Mouse (Mus musculus) MEL (cell line): ENCODE data around the gene Polr2m. TPM values are rescaled to one million over a fixed set of nuclear protein-coding genes. Genes with fewer than 3 reads are reported as not detected.

Experiments used
- DNase-seq: peaks from one replicate; pipeline ENCODE4 v3.0.0; 2011; ENCODE audit warnings: low read depth, low spot score
- H3K27ac ChIP-seq: 2 replicates; pipeline ENCODE4 v1.5.1; 2012; ENCODE audit warnings: low read depth, mild to moderate bottlenecking, control low read depth, low read length, moderate library complexity; ENCODE audit not compliant: control insufficient read depth
- H3K27me3 ChIP-seq, 2 experiments: fragments of 150-350 bp in 1 of 2; sonication (generic) in 1 of 2; 2 replicates each; pipeline ENCODE4 v1.6.1; 2012; ENCODE audit warnings: low read length in 2 of 2, mild to moderate bottlenecking in 2 of 2, improper control_type of control experiment in 1 of 2, moderate library complexity in 1 of 2; ENCODE audit not compliant: insufficient read depth in 2 of 2, control insufficient read depth in 1 of 2
- H3K36me3 ChIP-seq, 2 experiments: 2 replicates each; pipeline ENCODE4 v1.6.1; 2012 to 2014; ENCODE audit warnings: low read length in 2 of 2, improper control_type of control experiment in 1 of 2, inconsistent platforms in 1 of 2, mild to moderate bottlenecking in 1 of 2; ENCODE audit not compliant: insufficient read depth in 2 of 2, control insufficient read depth in 1 of 2
- H3K4me1 ChIP-seq, 2 experiments: fragments of 150-350 bp in 1 of 2; sonication (generic) in 1 of 2; 2 replicates each; pipeline ENCODE4 v1.6.1; 2012; ENCODE audit warnings: low read length in 2 of 2, improper control_type of control experiment in 1 of 2, mild to moderate bottlenecking in 1 of 2; ENCODE audit not compliant: insufficient read depth in 2 of 2, control insufficient read depth in 1 of 2
- H3K4me3 ChIP-seq, 2 experiments: fragments of 150-350 bp in 1 of 2; sonication (generic) in 1 of 2; 2 replicates each; pipeline ENCODE4 v1.5.1; 2012; ENCODE audit warnings: low read depth in 2 of 2, low read length in 2 of 2, mild to moderate bottlenecking in 2 of 2, moderate library complexity in 2 of 2, control low read depth in 1 of 2, improper control_type of control experiment in 1 of 2; ENCODE audit not compliant: control insufficient read depth in 1 of 2, insufficient read depth in 1 of 2
- H3K79me2 ChIP-seq: 2 replicates; pipeline ENCODE4 v1.6.1; 2012; ENCODE audit warnings: mild to moderate bottlenecking, low read length, moderate library complexity; ENCODE audit not compliant: control insufficient read depth, poor library complexity, insufficient read depth
- H3K9ac ChIP-seq: 2 replicates; pipeline ENCODE4 v1.6.1; 2012; ENCODE audit warnings: low read depth, mild to moderate bottlenecking, control low read depth, low read length, moderate library complexity; ENCODE audit not compliant: control insufficient read depth, poor library complexity, severe bottlenecking
- H3K9me3 ChIP-seq: fragments of 150-350 bp; sonication (generic); replicated peaks from 2 replicates; pipeline ENCODE4 v1.6.1; 2012; ENCODE audit warnings: mild to moderate bottlenecking, low read length, improper control_type of control experiment, moderate library complexity; ENCODE audit not compliant: insufficient read depth
- BHLHE40 ChIP-seq: IDR thresholded peaks from 2 replicates; pipeline ENCODE4 v1.6.1; 2012; ENCODE audit warnings: low read depth, mild to moderate bottlenecking, inconsistent platforms, low read length, improper control_type of control experiment, borderline replicate concordance
- E2F4 ChIP-seq: IDR thresholded peaks from 2 replicates; pipeline ENCODE4 v1.6.1; 2011; ENCODE audit warnings: low read depth, low read length, improper control_type of control experiment, borderline replicate concordance
- ELF1 ChIP-seq: IDR thresholded peaks from 2 replicates; pipeline ENCODE4 v1.6.1; 2014; ENCODE audit warnings: low read depth, mild to moderate bottlenecking, inconsistent platforms, low read length, improper control_type of control experiment, moderate library complexity
- ETS1 ChIP-seq: IDR thresholded peaks from 2 replicates; pipeline ENCODE4 v1.6.1; 2012; ENCODE audit warnings: low read depth, mild to moderate bottlenecking, inconsistent platforms, low read length, improper control_type of control experiment, moderate library complexity
- GABPA ChIP-seq: IDR thresholded peaks from 2 replicates; pipeline ENCODE4 v1.6.1; 2012; ENCODE audit warnings: low read depth, mild to moderate bottlenecking, inconsistent platforms, low read length, improper control_type of control experiment, moderate library complexity
- HCFC1 ChIP-seq: IDR thresholded peaks from 2 replicates; pipeline ENCODE4 v1.6.1; 2012; ENCODE audit warnings: low read depth, mild to moderate bottlenecking, inconsistent platforms, low read length, improper control_type of control experiment, moderate library complexity
- KAT2A ChIP-seq: conservative IDR thresholded peaks from 2 replicates; pipeline ENCODE4 v1.6.1; 2012; ENCODE audit warnings: low read depth, low read length, improper control_type of control experiment, inconsistent platforms
- MAX ChIP-seq: IDR thresholded peaks from 2 replicates; pipeline ENCODE4 v1.6.1; 2011; ENCODE audit warnings: low read length, improper control_type of control experiment
- MXI1 ChIP-seq: IDR thresholded peaks from 2 replicates; pipeline ENCODE4 v1.6.1; 2011; ENCODE audit warnings: mild to moderate bottlenecking, low read depth, low read length, improper control_type of control experiment
- MYC ChIP-seq: IDR thresholded peaks from 2 replicates; pipeline ENCODE4 v1.6.1; 2011; ENCODE audit warnings: low read depth, mild to moderate bottlenecking, low read length, improper control_type of control experiment, moderate library complexity
- NELFE ChIP-seq: IDR thresholded peaks from 2 replicates; pipeline ENCODE4 v1.6.1; 2011; ENCODE audit warnings: low read depth, low read length, improper control_type of control experiment
- NRF1 ChIP-seq: IDR thresholded peaks from 2 replicates; pipeline ENCODE4 v1.6.1; 2014; ENCODE audit warnings: low read depth, mild to moderate bottlenecking, inconsistent platforms, low read length, improper control_type of control experiment, moderate library complexity; ENCODE audit not compliant: poor library complexity, insufficient read depth, severe bottlenecking
- POLR2A ChIP-seq, 2 experiments: IDR thresholded peaks; 2 replicates each; pipeline ENCODE4 v1.6.1; 2011 to 2012; ENCODE audit warnings: low read length in 2 of 2, mild to moderate bottlenecking in 2 of 2, control low read depth in 1 of 2, improper control_type of control experiment in 1 of 2, low read depth in 1 of 2, moderate library complexity in 1 of 2; ENCODE audit not compliant: control insufficient read depth in 1 of 2, insufficient read depth in 1 of 2, poor library complexity in 1 of 2
- POLR2AphosphoS2 ChIP-seq: IDR thresholded peaks from 2 replicates; pipeline ENCODE4 v1.6.1; 2011; ENCODE audit warnings: low read length, improper control_type of control experiment
- RAD21 ChIP-seq: IDR thresholded peaks from 2 replicates; pipeline ENCODE4 v1.6.1; 2011; ENCODE audit warnings: mild to moderate bottlenecking, low read depth, low read length, improper control_type of control experiment
- RCOR1 ChIP-seq: IDR thresholded peaks from 2 replicates; pipeline ENCODE4 v1.6.1; 2012; ENCODE audit warnings: low read depth, mild to moderate bottlenecking, inconsistent platforms, low read length, improper control_type of control experiment
- SIN3A ChIP-seq: IDR thresholded peaks from 2 replicates; pipeline ENCODE4 v1.6.1; 2012; ENCODE audit warnings: low read length, improper control_type of control experiment, inconsistent platforms
- SMC3 ChIP-seq: IDR thresholded peaks from 2 replicates; pipeline ENCODE4 v1.6.1; 2011; ENCODE audit warnings: low read depth, low read length, improper control_type of control experiment
- TBP ChIP-seq: IDR thresholded peaks from 2 replicates; pipeline ENCODE4 v1.8.0; 2011; ENCODE audit warnings: low read depth, low read length, improper control_type of control experiment
- TCF12 ChIP-seq: IDR thresholded peaks from 2 replicates; pipeline ENCODE4 v1.6.1; 2014; ENCODE audit warnings: low read depth, mild to moderate bottlenecking, inconsistent platforms, low read length, improper control_type of control experiment, moderate library complexity
- UBTF ChIP-seq: IDR thresholded peaks from 2 replicates; pipeline ENCODE4 v1.6.1; 2012; ENCODE audit warnings: low read depth, mild to moderate bottlenecking, inconsistent platforms, low read length, improper control_type of control experiment, moderate library complexity, borderline replicate concordance; ENCODE audit not compliant: insufficient read depth
- ZMIZ1 ChIP-seq: IDR thresholded peaks from 2 replicates; pipeline ENCODE4 v1.6.1; 2012; ENCODE audit warnings: low read depth, mild to moderate bottlenecking, inconsistent platforms, low read length, improper control_type of control experiment, moderate library complexity
- polyA plus RNA-seq, 2 experiments: library from polyadenylated mRNA; stranded (reverse) in 1 of 2; unstranded in 1 of 2; fragments of >175 nt in 1 of 2; fragments of >200 nt in 1 of 2; gene quantifications; 2 replicates each; pipeline versions ENCODE4 v1.2.1 to v1.2.4; 2012; ENCODE audit warnings: low replicate concordance in 2 of 2, low read depth in 1 of 2; ENCODE audit not compliant: insufficient read length in 2 of 2, insufficient read depth in 1 of 2, missing spikeins in 1 of 2
- total RNA-seq: library from RNA; depleted of rRNA; stranded (reverse); fragments of 300-350 nt; gene quantifications from 2 replicates; pipeline ENCODE4 v1.2.3, GENCODE M21; 2012; rRNA removed

Gene Polr2m
- 146 and 155 TPM in 2 replicates for total RNA-seq
- polyA plus RNA-seq = 100 to 1,000 TPM; 217 to 624 TPM

DNA sequence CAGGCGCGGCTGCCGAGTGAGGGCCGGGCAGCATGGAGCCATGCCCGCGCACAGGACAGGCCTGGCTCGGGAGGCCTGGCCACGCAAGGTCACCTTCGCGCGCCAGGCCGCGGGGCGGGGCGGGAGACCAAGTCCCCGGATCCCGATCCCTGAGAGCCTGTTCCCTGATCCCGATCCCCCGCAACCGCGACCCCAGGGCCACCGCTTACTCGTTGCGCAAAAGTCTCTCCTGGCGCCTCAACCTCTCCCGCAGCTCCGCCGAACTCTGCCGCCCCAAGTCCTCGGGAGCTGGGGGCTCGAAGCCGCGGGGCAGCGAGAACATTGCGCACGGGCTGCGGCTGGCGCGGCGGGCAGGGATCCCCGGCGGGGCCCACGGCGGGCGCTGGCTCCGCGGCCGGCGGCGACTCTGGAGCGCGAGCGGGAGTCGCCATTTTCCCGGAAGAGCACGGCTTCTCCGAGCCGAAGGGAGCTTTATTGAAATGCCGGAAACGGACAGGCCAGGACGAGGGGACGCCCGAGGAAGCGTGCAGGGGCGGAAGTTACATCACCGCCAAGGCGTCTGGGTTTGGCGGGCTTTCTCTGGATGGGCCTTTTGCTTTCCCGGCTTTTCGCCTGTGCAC, at the start of gene Polr2m:
TSS of gene Polr2m (minus strand) at position 461 of the 620 bp plus-strand sequence.
- TF ChIP-seq BHLHE40 = peak; percentile 81; the same call in 1 of the 2 replicates
- 0 out of 2 replicates have a peak, but pooled peaks have one; percentile 65 for TF ChIP-seq UBTF
- TF ChIP-seq KAT2A = peak; percentile 73
- peak; percentile 78 for TF ChIP-seq NELFE
- TF ChIP-seq MXI1 = peak; percentile 53
- TF ChIP-seq SMC3 = no peak
- peak; percentile 97 for TF ChIP-seq ELF1
- TF ChIP-seq TCF12 = peak; percentile 26; the same call in 1 of the 2 replicates
- no peak for TF ChIP-seq NRF1
- TF ChIP-seq RAD21 = no peak
- no peak for TF ChIP-seq GABPA
- TF ChIP-seq MYC = peak; percentile 36; the same call in 1 of the 2 replicates
- TF ChIP-seq TBP = peak; percentile 81
- TF ChIP-seq POLR2A (IDR thresholded peaks at IDR 0.05; ENCODE audit: control insufficient read depth in 1 of 2, insufficient read depth in 1 of 2, low read depth in 1 of 2, low read length in 2 of 2, poor library complexity in 1 of 2) = peak; percentile 52 to 75; a peak in 3 of 4 replicates
- no peak for TF ChIP-seq RCOR1
- peak; percentile 64 for TF ChIP-seq ETS1
- TF ChIP-seq MAX = peak; percentile 9
- peak; percentile 51; the same call in 1 of the 2 replicates for TF ChIP-seq POLR2AphosphoS2
- peak; percentile 90 for TF ChIP-seq HCFC1
- TF ChIP-seq E2F4 = peak; percentile 98
- TF ChIP-seq ZMIZ1 = peak; percentile 51; the same call in 1 of the 2 replicates
- TF ChIP-seq SIN3A = peak; percentile 77
- H3K4me3 ChIP-seq = peak within 1 kb of the TSS; percentile 79 to 100
- no peaks in the 10 kb centered on the region for H3K9me3 ChIP-seq
- peak within 1 kb of the TSS; percentile 100 for H3K9ac ChIP-seq
- peaks cover 27% of the 10 kb centered on the region for H3K79me2 ChIP-seq
- H3K4me1 ChIP-seq = peaks cover 2 to 6% of the 10 kb centered on the region in 2 experiments; a peak in 1 of 4 replicates
- peaks cover 4 to 7% of the 10 kb centered on the region in 2 experiments; a peak in 3 of 4 replicates for H3K27me3 ChIP-seq
- peaks cover 13 to 34% of the 10 kb centered on the region in 2 experiments for H3K36me3 ChIP-seq
- DNase-seq = peak; percentile 95
- H3K27ac ChIP-seq = peak within 1 kb of the TSS; percentile 89
